Mouse (Mus musculus) liver, embryonic 14.5 days (tissue): ENCODE data around the gene Sipa1l3. TPM values are rescaled to one million over a fixed set of nuclear protein-coding genes. Genes with fewer than 3 reads are reported as not detected.

Experiments used
- ATAC-seq: fragments of 200-750 bp; cut with Nextera tagmentation; 2 replicates; pipeline ENCODE4 v1.8.0; 2017; ENCODE audit warnings: moderate number of reproducible peaks, mild to moderate bottlenecking, moderate library complexity; ENCODE audit not compliant: insufficient read depth
- DNase-seq, 3 experiments: peaks; one replicate each; pipeline ENCODE4 v3.0.0-alpha.2; 2012 to 2013; ENCODE audit warnings: low read depth in 3 of 3, low spot score in 3 of 3
- H3K27ac ChIP-seq: fragments of 300-500 bp; sonication (generic); 2 replicates; pipeline ENCODE4 v1.5.1; 2014; ENCODE audit warnings: moderate library complexity, mild to moderate bottlenecking, control low read depth, inconsistent platforms
- H3K27me3 ChIP-seq: fragments of 300-500 bp; sonication (generic); 2 replicates; pipeline ENCODE4 v1.6.1; 2014; ENCODE audit warnings: mild to moderate bottlenecking, low read length, moderate library complexity; ENCODE audit not compliant: control insufficient read depth, insufficient read depth
- H3K36me3 ChIP-seq: fragments of 300-500 bp; sonication (generic); replicated peaks from 2 replicates; pipeline ENCODE4 v1.6.1; 2014; ENCODE audit warnings: low read depth; ENCODE audit not compliant: control insufficient read depth, insufficient read depth
- H3K4me1 ChIP-seq, 2 experiments: fragments of 200-500 bp in 1 of 2; fragments of 300-500 bp in 1 of 2; sonication (generic) in 1 of 2; replicated peaks; 2 replicates each; pipeline ENCODE4 v1.6.1; 2012 to 2014; ENCODE audit warnings: antibody characterized with exemption in 1 of 2, inconsistent platforms in 1 of 2, low read length in 1 of 2; ENCODE audit not compliant: control insufficient read depth in 2 of 2, insufficient read depth in 2 of 2
- H3K4me2 ChIP-seq: fragments of 300-500 bp; sonication (generic); 2 replicates; pipeline ENCODE4 v1.6.1; 2014; ENCODE audit warnings: low read depth, mild to moderate bottlenecking, control low read depth, moderate library complexity
- H3K4me3 ChIP-seq, 2 experiments: fragments of 200-500 bp in 1 of 2; fragments of 300-500 bp in 1 of 2; sonication (generic) in 1 of 2; 2 replicates each; pipeline ENCODE4 v1.5.1; 2012 to 2014; ENCODE audit warnings: low read depth in 2 of 2, low read length in 2 of 2, mild to moderate bottlenecking in 2 of 2, control low read depth in 1 of 2, inconsistent platforms in 1 of 2, moderate library complexity in 1 of 2; ENCODE audit not compliant: insufficient read depth in 1 of 2
- H3K9ac ChIP-seq: fragments of 300-500 bp; sonication (generic); replicated peaks from 2 replicates; pipeline ENCODE4 v1.6.1; 2014; ENCODE audit warnings: mild to moderate bottlenecking, control low read depth, moderate library complexity
- H3K9me3 ChIP-seq: fragments of 300-500 bp; sonication (generic); 2 replicates; pipeline ENCODE4 v1.6.1; 2016; ENCODE audit warnings: low read length, mixed read lengths; ENCODE audit not compliant: control insufficient read depth
- CTCF ChIP-seq: IDR thresholded peaks from 2 replicates; pipeline ENCODE4 v1.5.1; 2016; ENCODE audit warnings: antibody characterized with exemption, low read depth, control low read depth
- EP300 ChIP-seq: IDR thresholded peaks from 2 replicates; pipeline ENCODE4 v1.6.1; 2016; ENCODE audit warnings: antibody characterized with exemption, low read depth
- WGBS: fragments of 180-500 bp; shearing (Covaris S2); extraction: QIAGEN DNeasy Blood & Tissue Kit; methylation state at CpG from one replicate; pipeline ENCODE4 v1.1.7; 2014; ENCODE audit not compliant: insufficient replicate concordance; 5-methylcytosine and 5-hydroxymethylcytosine counted together
- polyA plus RNA-seq, 2 experiments: library from polyadenylated mRNA; depleted of rRNA in 1 of 2; stranded (reverse) in 1 of 2; unstranded in 1 of 2; fragments of >200 nt; fragmentation: Nextera tagmentation in 1 of 2; extraction: Ambion mirVana in 1 of 2; gene quantifications; 2 replicates each; pipeline versions ENCODE4 v1.2.1 to v1.2.3; 2012 to 2014

Gene Sipa1l3
- polyA plus RNA-seq, 2 experiments: 1.8 to 4.9 TPM

DNA sequence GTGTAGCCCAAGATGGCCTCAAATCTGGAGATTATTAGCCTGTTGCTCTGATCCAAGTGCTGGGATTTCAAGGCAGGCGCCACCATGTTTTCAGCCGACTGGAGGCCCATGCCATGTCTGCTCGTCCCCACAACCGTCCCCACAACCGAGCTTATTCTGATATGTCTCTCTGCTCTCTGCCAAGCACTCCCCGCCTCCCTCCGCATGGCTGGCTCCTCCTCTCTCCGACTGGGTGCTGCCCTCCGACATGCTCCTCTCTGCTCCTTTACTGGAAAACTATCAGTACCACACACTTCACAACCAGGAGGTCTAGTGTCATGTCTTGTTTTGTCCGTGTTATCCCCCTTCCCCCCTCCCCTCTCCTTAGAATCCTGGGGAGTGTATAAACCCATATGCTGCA lies 51.9 kb downstream of the Sipa1l3 start:
- no peak overlapping the region for H3K4me2 ChIP-seq
- no peak for DNase-seq
- WGBS: 55% methylated on average over 10 of the region's 10 CpGs
- no peaks in the 10 kb centered on the region for H3K27me3 ChIP-seq
- peaks cover 0 to 4% of the 10 kb centered on the region in 2 experiments; a peak in 2 of 4 replicates for H3K4me1 ChIP-seq
- H3K27ac ChIP-seq: no peak overlapping the region
- H3K9ac ChIP-seq: no peak overlapping the region
- H3K4me3 ChIP-seq: no peak overlapping the region
- H3K9me3 ChIP-seq: no peaks in the 10 kb centered on the region
- no peaks in the 10 kb centered on the region for H3K36me3 ChIP-seq
- TF ChIP-seq CTCF: no peak
- TF ChIP-seq EP300: no peak
- no peak for ATAC-seq

DNA sequence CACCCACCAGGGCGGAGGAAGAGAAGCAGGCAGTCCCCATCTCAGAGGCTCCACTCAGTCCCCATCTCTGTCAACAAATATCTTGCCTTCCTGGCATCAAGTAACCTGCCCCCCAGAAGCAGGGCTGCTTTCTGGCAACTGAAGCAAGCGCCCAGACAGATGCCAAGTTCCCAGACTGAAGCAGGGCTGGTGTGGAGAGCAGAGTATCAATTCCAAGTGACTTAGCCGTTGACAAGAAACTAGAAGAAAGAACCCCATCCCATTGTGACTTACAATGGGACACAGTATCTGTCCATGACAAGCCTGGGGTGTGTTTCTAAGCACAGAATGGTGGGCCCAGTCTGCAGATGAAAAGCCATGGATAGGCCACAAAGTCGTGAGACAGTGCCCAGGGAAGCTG lies 52.7 kb downstream of the Sipa1l3 start:
- no peak overlapping the region for H3K4me2 ChIP-seq
- H3K27me3 ChIP-seq: no peaks in the 10 kb centered on the region
- 53% methylated on average over 4 of the region's 4 CpGs for WGBS
- no peak for TF ChIP-seq EP300
- TF ChIP-seq CTCF: no peak
- H3K4me1 ChIP-seq: peaks cover 0 to 2% of the 10 kb centered on the region in 2 experiments; a peak in 2 of 4 replicates
- H3K9ac ChIP-seq: no peak overlapping the region
- no peak for ATAC-seq
- no peak overlapping the region for H3K27ac ChIP-seq
- H3K36me3 ChIP-seq: no peaks in the 10 kb centered on the region
- no peaks in the 10 kb centered on the region for H3K9me3 ChIP-seq
- H3K4me3 ChIP-seq: no peak overlapping the region
- no peak for DNase-seq

DNA sequence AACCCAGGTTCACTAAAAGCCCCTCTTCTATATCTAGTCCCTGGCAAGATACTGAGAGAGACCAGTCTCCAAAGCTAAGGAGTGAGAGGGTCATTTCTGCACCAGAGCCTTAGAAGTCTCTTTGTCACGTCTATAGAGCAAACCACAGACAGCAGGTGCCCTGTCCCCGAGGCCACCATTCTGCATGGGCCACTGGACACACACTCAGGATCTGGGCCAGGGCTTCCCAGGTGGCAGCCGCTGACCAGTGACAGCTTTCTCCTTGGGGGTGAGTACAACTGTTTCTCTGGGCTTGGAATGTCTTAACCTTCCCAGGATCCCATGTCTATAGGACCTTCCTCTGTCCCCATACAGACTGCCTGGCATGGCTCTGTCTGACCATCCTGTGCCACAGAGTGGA lies 55.6 kb downstream of the Sipa1l3 start:
- DNase-seq (no peak), ATAC-seq (no peak)
- Histone ChIP-seq H3K4me1 (no peaks in the 10 kb centered on the region), H3K27ac (no peak overlapping the region), H3K9ac (no peak overlapping the region), H3K4me2 (no peak overlapping the region), H3K9me3 (no peaks in the 10 kb centered on the region), H3K36me3 (no peaks in the 10 kb centered on the region), H3K4me3 (no peak overlapping the region), H3K27me3 (no peaks in the 10 kb centered on the region)
- TF ChIP-seq EP300 (no peak), CTCF (no peak)
- WGBS: 65% methylated on average over 3 of the region's 3 CpGs

- Histone ChIP-seq H3K9ac (no peak overlapping the region), H3K4me3 (no peak overlapping the region), H3K4me1 (0 out of 4 replicates have a peak, but pooled peaks cover 0 to 1% of the 10 kb centered on the region in 2 experiments), H3K27ac (no peak overlapping the region), H3K36me3 (no peaks in the 10 kb centered on the region), H3K9me3 (no peaks in the 10 kb centered on the region), H3K4me2 (no peak overlapping the region), H3K27me3 (no peaks in the 10 kb centered on the region)
- TF ChIP-seq CTCF (no peak), EP300 (no peak)
- 70% methylated on average over 5 of the region's 5 CpGs for WGBS
- no peak for ATAC-seq
- DNase-seq: no peak
Observed at GRCm38 (mm10) chr7:29462178-29462577, 56.3 kb downstream of the Sipa1l3 start.

GRCm38 (mm10) chr7:29461557-29461956 lies 56.9 kb downstream of the Sipa1l3 start:
- no peak overlapping the region for H3K4me3 ChIP-seq
- H3K27ac ChIP-seq: no peak overlapping the region
- 0 out of 4 replicates have a peak, but pooled peaks cover 0 to 1% of the 10 kb centered on the region in 2 experiments for H3K4me1 ChIP-seq
- 74% methylated on average over 10 of the region's 10 CpGs for WGBS
- H3K36me3 ChIP-seq: no peaks in the 10 kb centered on the region
- no peaks in the 10 kb centered on the region for H3K9me3 ChIP-seq
- ATAC-seq: no peak
- H3K4me2 ChIP-seq: no peak overlapping the region
- no peak for TF ChIP-seq EP300
- no peak for TF ChIP-seq CTCF
- no peaks in the 10 kb centered on the region for H3K27me3 ChIP-seq
- no peak overlapping the region for H3K9ac ChIP-seq
- DNase-seq: no peak
